Mouse (Mus musculus): ENCODE results near the gene Magi1. TPM values are rescaled to one million over a fixed set of nuclear protein-coding genes. Genes with fewer than 3 reads are reported as not detected.
A peak's percentile ranks its signal among the peaks of the same experiment; 100 is the strongest.

Magi1 gene
- polyA plus RNA-seq, 1 experiment from 2014 or later, result 9.8 TPM

DNA sequence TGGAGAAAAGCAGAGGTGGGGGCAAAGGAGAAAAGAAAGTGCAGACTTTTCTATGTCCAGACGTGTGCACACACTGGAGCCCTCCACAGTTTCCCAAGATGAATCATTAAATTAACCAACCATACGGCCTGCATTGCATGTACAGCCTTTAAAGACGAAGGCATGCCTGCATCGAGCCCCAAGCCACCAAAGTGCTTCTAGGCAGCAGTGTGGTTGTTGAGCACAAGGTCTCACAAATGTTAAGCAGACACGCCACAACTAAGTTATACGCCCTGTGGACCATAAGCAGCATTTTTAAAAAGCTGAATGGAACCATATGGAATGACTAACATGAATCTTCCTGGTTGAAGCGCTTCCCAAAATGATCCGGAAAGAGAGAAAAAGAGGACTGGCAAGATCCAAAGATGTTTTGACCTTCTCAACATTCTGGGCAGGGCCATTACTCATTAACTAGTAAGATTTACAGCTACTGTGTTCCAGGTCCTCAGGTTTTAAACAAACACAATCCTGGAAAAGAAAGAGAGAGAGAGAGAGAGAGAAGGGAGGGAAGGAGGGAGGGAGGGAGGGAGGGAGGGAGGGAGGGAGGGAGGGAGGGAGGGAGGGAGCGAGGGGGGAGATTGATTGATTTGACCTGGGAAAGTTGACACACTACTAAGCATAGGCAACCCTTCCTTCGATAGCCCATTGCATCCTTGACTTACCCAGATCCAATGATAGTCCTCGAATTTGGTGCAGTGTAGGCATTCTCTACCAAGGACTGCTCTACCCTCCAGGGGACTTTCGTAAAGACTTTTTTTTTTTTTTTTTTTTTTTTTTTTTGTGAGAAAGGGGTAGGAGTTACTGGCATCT lies 26.5 kb downstream of the Magi1 start:
- 40% methylated on average over 12 of the region's 12 CpGs for WGBS
- Histone ChIP-seq H3K4me1 (peaks cover 28% of the 10 kb centered on the region; the same call in 1 of the 2 replicates), H3K9me3 (no peaks in the 10 kb centered on the region), H3K27me3 (replicated peaks) (no peaks in the 10 kb centered on the region), H3K36me3 (no peaks in the 10 kb centered on the region), H3K27ac (peak overlapping the region; percentile 72), H3K4me3 (replicated peaks) (no peak overlapping the region), H3K9ac (no peak overlapping the region), H3K4me2 (peak overlapping the region; percentile 4; the same call in 1 of the 2 replicates)
- 0 out of 2 replicates have a peak, but pooled peaks have one; percentile 51 for ATAC-seq (ENCODE audit: insufficient read depth, low FRiP score, low read depth)

DNA sequence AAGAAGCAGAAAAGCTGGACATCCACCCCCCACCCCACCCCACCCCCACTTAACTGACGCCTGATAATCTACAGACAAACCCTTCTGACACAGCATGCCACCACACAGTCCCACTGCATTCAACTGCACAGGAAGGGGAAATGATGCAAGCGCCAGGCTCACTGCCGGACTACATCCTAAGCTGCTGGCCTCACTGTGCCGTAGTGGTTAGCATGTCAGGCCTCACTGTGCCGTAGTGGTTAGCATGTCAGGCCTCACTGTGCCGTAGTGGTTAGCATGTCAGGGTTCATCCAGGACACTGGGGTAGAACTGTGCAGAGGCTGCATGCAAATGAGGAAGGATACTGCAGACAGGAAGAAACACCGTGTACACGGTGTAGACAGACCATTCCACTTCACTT lies 29.8 kb downstream of the Magi1 start:
- Histone ChIP-seq H3K4me3 (replicated peaks) (no peak overlapping the region), H3K4me1 (peaks cover 26% of the 10 kb centered on the region; the same call in 1 of the 2 replicates), H3K36me3 (no peaks in the 10 kb centered on the region), H3K4me2 (no peak overlapping the region), H3K27me3 (replicated peaks) (no peaks in the 10 kb centered on the region), H3K27ac (no peak overlapping the region), H3K9ac (no peak overlapping the region), H3K9me3 (no peaks in the 10 kb centered on the region)
- no peak for ATAC-seq (ENCODE audit: insufficient read depth, low FRiP score, low read depth)
- 72% methylated on average over 8 of the region's 8 CpGs for WGBS

DNA sequence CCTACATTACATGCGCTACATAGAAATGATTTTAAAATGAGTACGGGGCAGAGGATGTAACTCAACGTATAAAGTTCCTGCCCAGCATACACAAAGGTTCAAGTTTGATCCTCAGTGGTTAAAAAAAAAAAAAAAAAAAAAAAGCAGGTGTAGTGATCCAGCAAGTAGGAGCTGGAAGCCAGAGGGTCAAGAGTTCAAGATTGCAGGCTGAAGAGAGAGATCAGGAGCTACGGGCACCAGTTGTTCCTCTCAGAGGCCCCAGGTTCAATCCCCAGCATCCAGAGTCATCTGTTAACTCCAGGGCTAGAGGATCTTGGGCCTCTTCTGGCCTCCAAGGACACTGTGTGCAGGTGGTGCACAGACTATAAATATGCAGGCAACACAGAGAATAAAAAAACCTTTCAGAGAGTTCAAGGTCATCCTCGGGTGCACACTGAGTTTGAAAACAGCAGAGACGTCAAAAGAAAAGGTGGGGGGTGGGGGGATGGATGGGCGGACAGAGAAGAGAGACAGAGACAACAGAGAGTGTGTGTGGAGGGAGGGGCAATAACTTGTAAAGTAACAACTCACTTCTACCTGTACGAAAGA lies 32.3 kb downstream of the Magi1 start:
- no peaks in the 10 kb centered on the region for H3K9me3 ChIP-seq
- H3K27ac ChIP-seq, result no peak overlapping the region
- H3K4me3 ChIP-seq (replicated peaks), result no peak overlapping the region
- H3K36me3 ChIP-seq, result no peaks in the 10 kb centered on the region
- WGBS, result 55% methylated on average over 8 of the region's 8 CpGs
- H3K27me3 ChIP-seq (replicated peaks), result no peaks in the 10 kb centered on the region
- H3K9ac ChIP-seq, result no peak overlapping the region
- no peak for ATAC-seq (ENCODE audit: insufficient read depth, low FRiP score, low read depth)
- peaks cover 8% of the 10 kb centered on the region; the same call in 1 of the 2 replicates for H3K4me1 ChIP-seq
- no peak overlapping the region for H3K4me2 ChIP-seq

DNA sequence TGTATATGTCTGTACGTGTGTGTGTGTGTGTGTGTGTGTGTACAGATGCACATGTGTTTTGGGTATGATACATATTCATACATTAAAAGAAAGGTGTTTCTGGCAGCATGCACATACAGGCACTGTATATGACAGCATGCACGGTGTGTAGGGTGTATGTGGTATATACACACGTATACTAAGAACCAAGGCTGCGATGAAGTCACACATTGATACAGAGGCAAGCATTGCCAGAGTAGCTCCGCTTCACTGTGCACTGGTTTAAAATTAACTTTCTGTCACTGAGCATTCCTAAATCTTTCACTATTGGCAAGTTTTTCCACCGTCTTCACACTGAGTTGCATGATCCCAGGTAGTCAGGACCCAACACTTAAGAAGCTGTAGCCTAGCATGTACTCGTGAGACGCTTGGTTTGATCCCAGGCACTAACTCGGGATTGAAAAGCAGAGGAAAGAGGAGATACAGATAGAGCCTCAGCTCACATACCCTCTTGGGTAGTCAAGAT lies 34.4 kb downstream of the Magi1 start:
- no peak overlapping the region for H3K4me2 ChIP-seq
- H3K9ac ChIP-seq, result no peak overlapping the region
- H3K36me3 ChIP-seq, result no peaks in the 10 kb centered on the region
- ATAC-seq (ENCODE audit: insufficient read depth, low FRiP score, low read depth), result no peak
- H3K9me3 ChIP-seq, result no peaks in the 10 kb centered on the region
- H3K4me3 ChIP-seq (replicated peaks), result no peak overlapping the region
- 75% methylated on average over 9 of the region's 9 CpGs for WGBS
- H3K4me1 ChIP-seq, result no peaks in the 10 kb centered on the region
- H3K27me3 ChIP-seq (replicated peaks), result no peaks in the 10 kb centered on the region
- no peak overlapping the region for H3K27ac ChIP-seq

DNA sequence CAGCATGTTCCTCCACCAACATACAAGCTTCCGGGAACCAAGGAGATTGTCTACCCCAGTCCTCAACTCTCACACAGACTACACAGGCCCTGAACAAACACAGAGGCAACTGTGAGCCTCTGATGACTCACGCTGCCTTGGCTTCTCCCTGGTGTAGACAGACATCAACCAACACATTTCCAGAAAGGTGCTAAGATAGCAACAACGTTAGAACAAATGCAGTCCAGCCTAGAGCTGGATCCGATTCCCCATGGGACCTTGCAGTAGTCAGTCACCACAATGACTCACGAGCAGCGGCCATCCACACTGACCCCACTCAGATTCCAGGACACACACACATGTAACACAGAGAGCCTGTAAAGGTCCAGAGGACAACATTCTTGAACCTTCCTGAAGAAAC lies 42.5 kb downstream of the Magi1 start:
- Histone ChIP-seq H3K4me2 (no peak overlapping the region), H3K9me3 (no peaks in the 10 kb centered on the region), H3K4me1 (peaks cover 13% of the 10 kb centered on the region; the same call in 1 of the 2 replicates), H3K4me3 (replicated peaks) (no peak overlapping the region), H3K9ac (no peak overlapping the region), H3K36me3 (no peaks in the 10 kb centered on the region), H3K27me3 (replicated peaks) (no peaks in the 10 kb centered on the region), H3K27ac (0 out of 2 replicates have a peak overlapping the region, but pooled peaks have one; percentile 5)
- peak; percentile 64 for ATAC-seq (ENCODE audit: insufficient read depth, low FRiP score, low read depth)
- 66% methylated on average over 6 of the region's 6 CpGs for WGBS

DNA sequence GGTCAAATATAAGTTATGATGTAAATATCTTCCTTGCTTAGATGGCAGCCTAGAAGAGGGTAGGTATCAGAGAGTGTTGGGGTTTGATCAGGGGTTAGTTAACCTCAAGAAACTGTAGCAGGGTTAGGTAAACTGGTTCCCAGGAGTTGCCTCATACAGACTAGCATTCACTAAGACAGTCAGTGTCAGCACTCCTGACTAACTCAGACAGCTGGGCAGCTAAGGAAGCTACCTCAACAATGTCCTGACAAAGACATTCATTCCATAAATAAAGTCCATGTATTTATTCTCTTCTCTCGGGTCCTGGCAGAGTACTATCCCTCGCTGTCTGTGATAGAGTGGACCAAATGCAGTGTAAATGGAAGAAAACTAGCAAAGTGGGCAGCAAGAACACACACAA lies 45.1 kb downstream of the Magi1 start:
- Histone ChIP-seq H3K36me3 (no peaks in the 10 kb centered on the region), H3K27ac (no peak overlapping the region), H3K9me3 (no peaks in the 10 kb centered on the region), H3K4me3 (replicated peaks) (no peak overlapping the region), H3K4me2 (no peak overlapping the region), H3K27me3 (replicated peaks) (no peaks in the 10 kb centered on the region), H3K4me1 (peaks cover 13% of the 10 kb centered on the region; the same call in 1 of the 2 replicates), H3K9ac (no peak overlapping the region)
- WGBS, result 42% methylated on average over 2 of the region's 2 CpGs
- ATAC-seq (ENCODE audit: insufficient read depth, low FRiP score, low read depth), result no peak

DNA sequence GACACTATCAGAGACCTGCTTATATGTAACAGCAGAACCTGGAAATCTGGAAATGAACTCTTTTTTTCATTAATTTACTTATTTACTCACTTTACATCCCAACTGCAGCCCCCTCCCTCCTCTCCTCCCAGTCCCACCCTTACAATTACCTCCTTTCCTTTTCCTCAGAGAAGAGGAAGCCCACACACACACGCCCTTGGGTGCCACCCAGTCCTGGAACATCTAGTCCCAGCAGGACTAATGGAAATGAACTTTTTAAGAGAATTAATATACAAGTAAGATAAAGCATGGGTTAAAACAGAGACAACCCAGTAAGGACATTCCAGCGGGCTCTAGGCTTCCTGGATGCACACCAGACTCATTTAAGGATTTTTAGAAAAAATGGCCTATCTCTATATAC lies 46.8 kb downstream of the Magi1 start:
- Histone ChIP-seq H3K4me3 (replicated peaks) (no peak overlapping the region), H3K4me1 (peaks cover 13% of the 10 kb centered on the region; the same call in 1 of the 2 replicates), H3K27me3 (replicated peaks) (no peaks in the 10 kb centered on the region), H3K36me3 (no peaks in the 10 kb centered on the region), H3K27ac (no peak overlapping the region), H3K9ac (no peak overlapping the region), H3K4me2 (no peak overlapping the region), H3K9me3 (no peaks in the 10 kb centered on the region)
- no peak for ATAC-seq (ENCODE audit: insufficient read depth, low FRiP score, low read depth)
- 77% methylated on average over 2 of the region's 2 CpGs for WGBS

DNA sequence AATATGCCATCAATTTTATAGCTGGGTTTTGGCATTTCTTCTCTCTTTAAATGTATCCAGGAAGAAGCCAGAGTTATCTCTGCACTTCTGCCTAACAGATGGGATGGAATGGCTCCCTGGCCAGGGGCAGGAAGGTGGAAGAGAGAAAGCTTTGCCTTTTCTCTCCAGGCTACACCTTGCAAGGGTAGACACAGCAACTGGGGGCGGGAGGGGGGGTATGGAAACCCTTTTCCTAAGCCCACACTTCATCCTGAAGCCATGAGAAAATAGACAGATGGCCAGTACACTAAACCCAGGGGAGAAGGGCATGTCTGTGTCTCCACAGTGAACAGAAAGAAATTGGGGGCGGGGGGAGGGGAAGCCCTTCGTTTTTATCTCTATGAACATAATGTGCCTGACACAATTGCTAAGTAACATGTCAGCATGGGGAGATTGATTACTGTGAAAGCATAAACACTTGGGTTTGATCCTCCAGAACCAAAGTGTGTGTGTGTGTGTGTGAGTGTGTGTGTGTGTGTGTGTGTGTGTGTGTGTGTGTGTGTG lies 51.4 kb downstream of the Magi1 start:
- no peaks in the 10 kb centered on the region for H3K36me3 ChIP-seq
- no peak; the same call in 1 of the 2 replicates for ATAC-seq (ENCODE audit: insufficient read depth, low FRiP score, low read depth)
- H3K4me2 ChIP-seq, result no peak overlapping the region
- no peaks in the 10 kb centered on the region for H3K9me3 ChIP-seq
- H3K27ac ChIP-seq, result no peak overlapping the region
- H3K27me3 ChIP-seq (replicated peaks), result no peaks in the 10 kb centered on the region
- no peak overlapping the region for H3K9ac ChIP-seq
- H3K4me3 ChIP-seq (replicated peaks), result no peak overlapping the region
- WGBS, result 25% methylated on average over 3 of the region's 3 CpGs
- peaks cover 3% of the 10 kb centered on the region; the same call in 1 of the 2 replicates for H3K4me1 ChIP-seq

DNA sequence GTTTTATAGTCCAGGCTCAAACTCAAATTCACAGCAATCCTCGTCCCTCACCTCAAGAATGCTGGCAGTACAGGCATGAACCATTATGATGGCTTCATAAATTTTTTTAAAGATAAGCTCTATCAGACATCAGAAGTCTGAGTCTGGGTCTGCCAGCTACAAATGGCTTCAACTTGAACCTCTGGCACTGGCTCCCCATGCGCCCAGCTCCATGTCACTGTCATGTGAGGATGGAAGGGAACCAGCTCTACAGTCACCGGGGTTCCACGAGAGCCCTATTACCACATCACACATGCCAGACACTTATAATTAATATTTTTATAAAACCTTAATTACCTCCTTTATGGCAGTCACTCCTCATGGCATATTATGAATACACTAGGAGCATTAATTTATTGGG lies 51.9 kb downstream of the Magi1 start:
- Histone ChIP-seq H3K9me3 (no peaks in the 10 kb centered on the region), H3K27me3 (replicated peaks) (no peaks in the 10 kb centered on the region), H3K36me3 (no peaks in the 10 kb centered on the region), H3K4me3 (replicated peaks) (no peak overlapping the region), H3K4me2 (no peak overlapping the region), H3K27ac (no peak overlapping the region), H3K4me1 (peaks cover 3% of the 10 kb centered on the region; the same call in 1 of the 2 replicates), H3K9ac (no peak overlapping the region)
- no peak for ATAC-seq (ENCODE audit: insufficient read depth, low FRiP score, low read depth)
- 32% methylated on average over 4 of the region's 4 CpGs for WGBS

DNA sequence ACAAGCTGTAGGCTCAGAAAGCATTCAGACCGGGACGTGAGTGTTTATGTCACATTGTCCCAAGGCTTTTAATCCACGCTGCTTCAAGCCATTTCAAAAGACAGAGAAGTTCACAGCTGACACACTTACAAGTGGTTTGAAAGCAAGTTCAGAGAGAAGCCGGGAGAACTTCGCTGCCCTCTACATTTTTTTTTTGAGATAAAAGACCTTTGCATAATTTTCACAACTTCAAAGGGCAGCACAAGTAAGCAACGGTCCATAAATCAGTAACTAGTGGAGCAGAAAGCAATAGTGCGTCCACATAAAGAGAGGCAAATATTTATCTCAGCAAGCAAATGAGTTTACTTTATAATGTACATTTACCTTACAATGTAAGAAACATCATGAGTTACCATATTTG lies 52.4 kb downstream of the Magi1 start:
- no peak for ATAC-seq (ENCODE audit: insufficient read depth, low FRiP score, low read depth)
- Histone ChIP-seq H3K9ac (no peak overlapping the region), H3K36me3 (no peaks in the 10 kb centered on the region), H3K27ac (peak overlapping the region; percentile 46; the same call in 1 of the 2 replicates), H3K4me2 (no peak overlapping the region), H3K27me3 (replicated peaks) (no peaks in the 10 kb centered on the region), H3K9me3 (no peaks in the 10 kb centered on the region), H3K4me3 (replicated peaks) (no peak overlapping the region), H3K4me1 (peaks cover 6% of the 10 kb centered on the region)
- WGBS, result 21% methylated on average over 7 of the region's 7 CpGs

DNA sequence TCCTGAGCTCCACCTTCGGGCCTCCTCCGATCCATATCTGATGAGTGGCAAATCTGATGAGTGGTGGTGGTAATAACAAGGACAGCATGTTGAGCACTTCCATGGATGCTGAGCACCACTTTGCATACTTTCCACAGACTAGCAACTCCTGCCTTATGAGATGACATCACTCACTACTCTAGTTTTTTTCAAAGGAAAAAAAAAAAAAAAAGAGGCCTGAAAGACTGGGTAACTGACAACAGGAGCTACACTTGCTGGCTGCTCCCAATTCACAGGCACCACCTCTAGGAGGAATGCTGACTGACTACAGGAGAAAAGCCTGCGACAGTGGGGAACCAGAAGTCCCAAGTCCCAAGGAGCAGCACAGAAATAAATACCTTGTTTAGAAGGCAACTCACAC lies 52.8 kb downstream of the Magi1 start:
- 36% methylated on average over 3 of the region's 3 CpGs for WGBS
- no peak overlapping the region for H3K9ac ChIP-seq
- H3K4me3 ChIP-seq (replicated peaks), result no peak overlapping the region
- peak overlapping the region; percentile 46; the same call in 1 of the 2 replicates for H3K27ac ChIP-seq
- no peaks in the 10 kb centered on the region for H3K27me3 ChIP-seq (replicated peaks)
- H3K36me3 ChIP-seq, result no peaks in the 10 kb centered on the region
- 0 out of 2 replicates have a peak, but pooled peaks have one; percentile 39 for ATAC-seq (ENCODE audit: insufficient read depth, low FRiP score, low read depth)
- no peaks in the 10 kb centered on the region for H3K9me3 ChIP-seq
- peaks cover 10% of the 10 kb centered on the region for H3K4me1 ChIP-seq
- H3K4me2 ChIP-seq, result no peak overlapping the region

DNA sequence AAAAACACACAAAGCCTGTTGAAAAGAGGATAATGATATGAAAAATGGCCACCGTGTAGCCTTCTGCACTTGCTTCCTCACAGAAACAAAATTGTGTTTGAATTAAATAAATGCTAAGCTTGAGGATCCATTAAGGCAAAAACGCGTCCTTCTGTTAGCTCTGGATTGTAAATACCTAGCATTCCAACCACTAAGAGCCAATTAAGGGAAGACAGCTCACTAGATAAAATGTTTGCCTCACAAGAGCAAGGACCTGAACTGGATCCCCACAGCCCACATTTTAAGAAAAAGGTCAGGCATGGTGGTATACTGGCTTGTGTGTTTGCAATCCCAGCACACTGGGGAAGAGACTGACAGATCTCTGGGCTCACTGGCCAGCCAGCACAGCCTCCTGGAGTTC lies 53.6 kb downstream of the Magi1 start:
- 28% methylated on average over 3 of the region's 3 CpGs for WGBS
- H3K4me1 ChIP-seq, result peaks cover 18% of the 10 kb centered on the region
- no peaks in the 10 kb centered on the region for H3K36me3 ChIP-seq
- H3K9ac ChIP-seq, result no peak overlapping the region
- no peak overlapping the region for H3K4me3 ChIP-seq (replicated peaks)
- H3K27me3 ChIP-seq (replicated peaks), result no peaks in the 10 kb centered on the region
- no peak for ATAC-seq (ENCODE audit: insufficient read depth, low FRiP score, low read depth)
- H3K9me3 ChIP-seq, result no peaks in the 10 kb centered on the region
- no peak overlapping the region for H3K4me2 ChIP-seq
- no peak overlapping the region; the same call in 1 of the 2 replicates for H3K27ac ChIP-seq
